Mouse (Mus musculus): ENCODE measurements around the gene Apeh.

DNA sequence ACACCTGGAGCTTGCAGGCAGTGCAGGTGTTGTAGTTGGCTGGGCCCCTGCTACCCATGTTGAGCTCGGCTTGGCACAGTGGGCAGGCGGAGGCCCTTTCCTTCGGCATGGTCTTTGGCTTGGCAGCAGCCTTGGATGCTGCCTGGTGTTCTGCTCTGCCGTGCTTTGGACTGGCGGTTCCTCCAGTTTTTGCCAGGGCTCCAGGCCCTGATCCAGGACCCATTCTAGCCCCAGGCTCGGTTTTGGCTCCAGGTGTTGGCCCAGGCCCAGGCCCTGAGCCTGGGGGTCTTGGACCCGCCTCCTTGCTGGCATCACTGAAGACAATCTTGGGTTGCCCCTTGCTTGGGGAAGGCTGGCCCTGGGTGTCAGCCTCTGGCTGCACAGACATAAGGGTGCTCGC is 31.3 kb upstream of the Apeh start:
- TF ChIP-seq POLR2A (IDR thresholded peaks at IDR 0.05; ENCODE audit: borderline replicate concordance, extremely low read depth, low read depth, low read length): no peak
- no peak for TF ChIP-seq CTCF (IDR thresholded peaks at IDR 0.05; ENCODE audit: insufficient read depth, low read length)

Measured in lung, adult 2 months (tissue).